Mouse (Mus musculus): ENCODE measurements around the gene Sbno1.

- TF ChIP-seq CTCF (IDR thresholded peaks at IDR 0.05; ENCODE audit: extremely low read depth, insufficient read depth, low read length) (no peak), POLR2A (IDR thresholded peaks at IDR 0.05; ENCODE audit: extremely low read depth, insufficient read depth, low read length) (no peak)
Measured at GRCm38 (mm10) chr5:124469486-124469885, 43.7 kb upstream of the Sbno1 start.
